Mouse (Mus musculus) liver, adult 2 months (tissue): ENCODE measurements around the gene Gale. TPM values are rescaled to one million over a fixed set of nuclear protein-coding genes. Genes with fewer than 3 reads are reported as not detected.
"Not testable (repeated sequence)": the region's sequence is repeated elsewhere in the genome, so short reads cannot be mapped to it uniquely, and the experiment has no call there.

Experiments
- DNase-seq: peaks from one replicate; pipeline ENCODE4 v3.0.0-alpha.2; 2011; ENCODE audit warnings: low read depth, low spot score; ENCODE audit errors: extremely low read depth
- H3K27ac ChIP-seq: fragments of 200-500 bp; replicated peaks from 2 replicates; pipeline ENCODE4 v1.5.1; 2012; ENCODE audit warnings: low read depth, mild to moderate bottlenecking, control low read depth, inconsistent platforms, low read length; ENCODE audit not compliant: insufficient read depth
- H3K27me3 ChIP-seq: fragments of 200-500 bp; 2 replicates; pipeline ENCODE4 v1.6.1; 2012; ENCODE audit warnings: mild to moderate bottlenecking, moderate library complexity, low read length, inconsistent platforms; ENCODE audit not compliant: control insufficient read depth, insufficient read depth
- H3K36me3 ChIP-seq: fragments of 200-500 bp; 2 replicates; pipeline ENCODE4 v1.6.1; 2012; ENCODE audit warnings: low read length, inconsistent platforms; ENCODE audit not compliant: control insufficient read depth, insufficient read depth
- H3K4me1 ChIP-seq: fragments of 200-500 bp; 2 replicates; pipeline ENCODE4 v1.6.1; 2011; ENCODE audit warnings: low read length; ENCODE audit not compliant: control insufficient read depth, insufficient read depth
- H3K4me3 ChIP-seq: fragments of 200-500 bp; 2 replicates; pipeline ENCODE4 v1.5.1; 2011; ENCODE audit warnings: low read depth, mild to moderate bottlenecking, control low read depth, low read length, moderate library complexity; ENCODE audit not compliant: insufficient read depth
- H3K79me2 ChIP-seq: fragments of 200-500 bp; 2 replicates; pipeline ENCODE4 v1.6.1; 2012; ENCODE audit warnings: inconsistent platforms, mild to moderate bottlenecking, low read length, moderate library complexity; ENCODE audit not compliant: control insufficient read depth, insufficient read depth
- H3K9ac ChIP-seq: fragments of 200-500 bp; 2 replicates; pipeline ENCODE4 v1.6.1; 2012; ENCODE audit warnings: low read depth, mild to moderate bottlenecking, control low read depth, inconsistent platforms, low read length
- CTCF ChIP-seq: fragments of 200-500 bp; IDR thresholded peaks from 2 replicates; pipeline ENCODE4 v1.5.1; 2011; ENCODE audit warnings: low read depth, low read length, control low read depth
- POLR2A ChIP-seq: fragments of 200-500 bp; IDR thresholded peaks from 2 replicates; pipeline ENCODE4 v1.6.1; 2011; ENCODE audit warnings: low read length, control low read depth; ENCODE audit not compliant: insufficient read depth; ENCODE audit errors: extremely low read depth
- WGBS: fragments of 180-500 bp; shearing (Covaris S2); methylation state at CpG from one replicate; pipeline ENCODE4 v1.1.7; 2018; 5-methylcytosine and 5-hydroxymethylcytosine counted together
- polyA plus RNA-seq: library from polyadenylated mRNA; depleted of rRNA; stranded (reverse); fragments of >200 nt; gene quantifications from 2 replicates; pipeline ENCODE4 v1.2.3, GENCODE M21; 2012
- total RNA-seq: library from RNA; depleted of rRNA; stranded (reverse); fragments of >200 nt; gene quantifications from 2 replicates; pipeline ENCODE4 v1.2.3, GENCODE M21; 2014

Gale gene
- total and polyA plus RNA-seq, 2 experiments, result 32.0 to 38.5 TPM

- peaks cover 8% of the 10 kb centered on the region for H3K79me2 ChIP-seq
- no peak for DNase-seq
- H3K4me1 ChIP-seq, result peaks cover 6% of the 10 kb centered on the region
- H3K9ac ChIP-seq, result no peak overlapping the region
- TF ChIP-seq POLR2A (no peak), CTCF (no peak)
- no peak overlapping the region for H3K27ac ChIP-seq
- WGBS, result 90% methylated on average over 11 of the region's 11 CpGs
- no peaks in the 10 kb centered on the region for H3K27me3 ChIP-seq
- no peak overlapping the region for H3K4me3 ChIP-seq
- H3K36me3 ChIP-seq, result peaks cover 8% of the 10 kb centered on the region
These were observed 7.1 kb downstream of the Gale start for GRCm38 (mm10) chr4:135970585-135970984.

- no peak for DNase-seq
- Histone ChIP-seq H3K27me3 (no peaks in the 10 kb centered on the region), H3K4me3 (peak overlapping the region; percentile 79), H3K36me3 (peaks cover 18% of the 10 kb centered on the region), H3K79me2 (peaks cover 8% of the 10 kb centered on the region), H3K9ac (peak overlapping the region; percentile 90), H3K27ac (peak overlapping the region; percentile 14; the same call in 1 of the 2 replicates), H3K4me1 (peaks cover 6% of the 10 kb centered on the region)
- TF ChIP-seq POLR2A, result no peak
- no peak for TF ChIP-seq CTCF
- under 1% methylated on average over 35 of the region's 35 CpGs for WGBS
These were observed 8.5 kb downstream of the Gale start for GRCm38 (mm10) chr4:135971805-135972555.

DNA sequence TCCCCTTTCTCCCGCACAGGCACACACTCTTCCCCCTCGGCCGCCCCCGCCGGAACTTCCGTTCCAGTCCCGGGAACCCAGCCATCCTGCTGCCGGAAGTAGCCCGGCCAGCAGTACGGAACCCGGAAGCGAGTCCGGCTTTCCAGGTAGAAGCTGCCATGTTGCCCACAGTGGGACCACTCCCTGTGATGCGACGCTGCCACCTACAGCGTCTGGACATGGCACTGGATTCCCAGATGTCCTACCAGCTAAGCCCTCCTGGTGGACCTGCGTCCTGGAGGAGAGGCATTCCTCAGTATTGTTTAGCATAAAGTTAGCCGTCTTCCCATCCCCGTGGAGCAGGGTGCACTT, 9.0 kb downstream of the Gale start, which contains the start of gene Lypla2:
Gene Lypla2, minus strand, starts transcription at position 71 of the 351 bp plus-strand sequence.
- H3K9ac ChIP-seq, result peak within 1 kb of the TSS; percentile 90
- H3K36me3 ChIP-seq, result peaks cover 21% of the 10 kb centered on the region

GRCm38 (mm10) chr4:135972911-135973811, 9.6 kb downstream of the Gale start:
- TF ChIP-seq CTCF (no peak), POLR2A (no peak)
- peak overlapping the region; percentile 79 for H3K4me3 ChIP-seq
- no peak overlapping the region for H3K27ac ChIP-seq
- peaks cover 8% of the 10 kb centered on the region for H3K79me2 ChIP-seq
- no peaks in the 10 kb centered on the region for H3K27me3 ChIP-seq
- WGBS, result 63% methylated on average over 13 of the region's 13 CpGs
- peaks cover 6% of the 10 kb centered on the region for H3K4me1 ChIP-seq
- no peak for DNase-seq
- H3K36me3 ChIP-seq, result peaks cover 21% of the 10 kb centered on the region
- no peak overlapping the region for H3K9ac ChIP-seq

More for the DNA sequence above, 9.0 kb downstream of the Gale start, which contains the start of gene Lypla2:
- H3K4me3 ChIP-seq, result peak within 1 kb of the TSS; percentile 79
- peak; percentile 74; the same call in 1 of the 2 replicates for TF ChIP-seq POLR2A
- TF ChIP-seq CTCF, result no peak
- peaks cover 6% of the 10 kb centered on the region for H3K4me1 ChIP-seq
- H3K27ac ChIP-seq, result peak within 1 kb of the TSS; percentile 14; the same call in 1 of the 2 replicates
- H3K27me3 ChIP-seq, result no peaks in the 10 kb centered on the region
- WGBS, result 2% methylated on average over 19 of the region's 19 CpGs
- peak; percentile 68 for DNase-seq
- H3K79me2 ChIP-seq, result peaks cover 8% of the 10 kb centered on the region

GRCm38 (mm10) chr4:135976146-135976545, 12.6 kb downstream of the Gale start:
- 94% methylated on average over 12 of the region's 12 CpGs for WGBS
- TF ChIP-seq POLR2A, result no peak
- TF ChIP-seq CTCF, result no peak
- no peak for DNase-seq
- Histone ChIP-seq H3K27me3 (no peaks in the 10 kb centered on the region), H3K27ac (no peak overlapping the region), H3K4me1 (peaks cover 6% of the 10 kb centered on the region), H3K79me2 (peaks cover 8% of the 10 kb centered on the region), H3K9ac (no peak overlapping the region), H3K4me3 (no peak overlapping the region), H3K36me3 (peaks cover 23% of the 10 kb centered on the region)

GRCm38 (mm10) chr4:135980223-135980622, 16.7 kb downstream of the Gale start:
- not testable (repeated sequence) for H3K79me2 ChIP-seq, DNase-seq, H3K9ac ChIP-seq, H3K27me3 ChIP-seq, H3K27ac ChIP-seq, H3K4me3 ChIP-seq, H3K4me1 ChIP-seq
- H3K36me3 ChIP-seq, result peaks cover 18% of the 10 kb centered on the region
- WGBS, result 89% methylated on average over 5 of the region's 5 CpGs
